Mouse (Mus musculus): Measurements from ENCODE around the gene Carf.

GRCm38 (mm10) chr1:60169626-60170025 is 71.6 kb downstream of the Carf start:
- TF ChIP-seq EP300 (IDR thresholded peaks at IDR 0.05; ENCODE audit: low read depth) (no peak), CTCF (IDR thresholded peaks at IDR 0.05; ENCODE audit: low read depth) (no peak)

Measured in liver, postnatal 0 days (tissue).